Mouse (Mus musculus): ENCODE measurements around the gene Nudcd3.

DNA sequence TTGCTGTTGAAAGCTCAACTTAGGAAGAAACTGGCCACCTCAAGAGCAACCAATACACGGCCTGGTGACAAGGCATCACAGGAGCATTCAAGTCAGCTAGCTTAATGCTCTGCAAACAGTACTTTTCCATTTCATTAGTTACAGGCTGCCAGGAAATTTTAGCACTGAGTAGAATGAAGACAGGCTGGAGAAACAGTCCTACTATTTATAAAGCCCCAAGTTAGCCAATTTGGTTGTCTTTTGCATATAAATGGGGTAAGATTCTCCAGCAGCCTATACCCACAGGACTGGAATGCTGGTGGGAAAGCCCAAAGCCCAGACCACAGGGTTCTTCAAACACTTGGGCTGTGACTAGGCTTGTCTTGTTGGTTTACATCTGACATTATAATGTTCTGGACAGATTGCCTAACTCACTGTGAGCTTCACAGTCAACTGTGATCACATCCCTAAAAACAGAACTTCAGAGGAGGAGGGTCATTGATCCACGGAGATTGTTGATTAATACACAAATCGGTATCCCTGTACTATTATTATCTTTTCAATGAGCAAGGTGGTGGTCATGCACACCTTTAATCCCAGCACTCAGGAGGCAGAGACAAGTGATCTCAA, 39.4 kb downstream of the Nudcd3 start:
- TF ChIP-seq SRF (IDR thresholded peaks at IDR 0.05; ENCODE audit: control insufficient read depth, insufficient read length, low read depth) (no peak), USF1 (IDR thresholded peaks at IDR 0.05; ENCODE audit: low read depth) (no peak), TCF12 (IDR thresholded peaks at IDR 0.05; ENCODE audit: insufficient read depth, poor library complexity, severe bottlenecking) (no peak), MAX (IDR thresholded peaks at IDR 0.05; ENCODE audit: low read depth) (no peak)

All from myocyte (in vitro differentiated cells).